Mouse (Mus musculus) erythroblast, embryonic 14.5 days (primary cell): Measurements from ENCODE around the gene Ank3.

Experiments
- GATA1 ChIP-seq: IDR thresholded peaks from 2 replicates; pipeline ENCODE4 v1.6.1; 2012; ENCODE audit warnings: low read length, inconsistent platforms, mixed read lengths
- TAL1 ChIP-seq: IDR thresholded peaks from 3 replicates; pipeline ENCODE4 v1.6.1; 2012; ENCODE audit warnings: low read length, inconsistent platforms, mixed read lengths

DNA sequence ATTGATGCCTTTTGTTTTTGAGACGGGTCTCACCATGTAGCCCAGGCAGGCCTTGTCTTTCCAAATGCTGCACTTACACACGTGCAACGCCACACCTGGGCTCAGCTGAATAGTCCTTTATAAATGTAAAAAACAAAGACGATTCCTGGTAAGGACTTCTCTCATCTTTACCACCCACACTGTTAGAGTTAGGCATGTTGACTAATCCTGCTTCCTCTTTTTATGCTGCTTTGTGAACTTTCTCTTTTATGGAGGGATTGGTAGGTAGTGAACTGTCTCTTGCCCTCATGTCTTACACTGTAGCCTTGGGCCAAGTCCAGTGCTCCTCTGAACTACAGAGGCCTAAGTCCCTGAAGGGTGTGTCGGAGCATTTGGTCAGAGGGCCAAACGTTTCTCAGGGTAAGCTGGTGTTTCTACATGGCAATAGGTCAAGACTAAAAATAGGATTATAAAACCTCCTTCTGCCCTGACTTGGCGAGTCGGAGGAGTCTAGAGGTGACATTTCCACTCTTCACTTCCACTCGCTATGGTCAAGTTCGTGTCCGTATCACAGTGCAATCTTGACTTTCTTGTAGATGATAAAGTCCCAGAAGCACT is 491.9 kb downstream of the Ank3 start:
- no peak for TF ChIP-seq TAL1
- no peak for TF ChIP-seq GATA1
